Mouse (Mus musculus): ENCODE data around the gene Pde4b. TPM values are rescaled to one million over a fixed set of nuclear protein-coding genes. Genes with fewer than 3 reads are reported as not detected.

Pde4b gene
- polyA plus RNA-seq, 1 experiment = 87.4 TPM

DNA sequence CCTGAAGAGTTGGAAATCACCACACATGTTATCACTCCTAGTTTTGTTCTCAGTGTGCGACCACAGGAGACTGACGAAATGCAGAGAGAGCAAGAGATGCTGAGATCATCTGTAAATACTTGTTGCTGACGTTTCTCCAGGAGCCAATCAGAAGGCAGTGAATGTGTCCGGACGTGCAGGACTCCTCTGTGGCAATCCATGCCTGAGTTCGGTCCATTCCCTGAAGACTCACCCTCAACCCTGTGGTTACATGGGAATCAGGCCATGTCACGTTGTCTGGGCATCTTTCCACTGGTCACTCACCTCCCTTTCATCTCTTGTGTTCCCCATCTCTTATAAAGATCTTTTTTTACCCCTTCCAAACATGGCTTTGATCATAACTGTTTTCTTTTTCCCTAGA lies 468.2 kb downstream of the Pde4b start:
- Histone ChIP-seq H3K4me3 (ENCODE audit: insufficient read depth, low read length) (no peak overlapping the region), H3K4me1 (ENCODE audit: control insufficient read depth, insufficient read depth, low read length) (no peaks in the 10 kb centered on the region), H3K27ac (ENCODE audit: insufficient read depth, low read length) (no peak overlapping the region)
- no peak for TF ChIP-seq CTCF (IDR thresholded peaks at IDR 0.05; ENCODE audit: extremely low read depth, insufficient read depth, low read length)
- no peak for TF ChIP-seq POLR2A (IDR thresholded peaks at IDR 0.05; ENCODE audit: extremely low read depth, insufficient read depth, low read length)

DNA sequence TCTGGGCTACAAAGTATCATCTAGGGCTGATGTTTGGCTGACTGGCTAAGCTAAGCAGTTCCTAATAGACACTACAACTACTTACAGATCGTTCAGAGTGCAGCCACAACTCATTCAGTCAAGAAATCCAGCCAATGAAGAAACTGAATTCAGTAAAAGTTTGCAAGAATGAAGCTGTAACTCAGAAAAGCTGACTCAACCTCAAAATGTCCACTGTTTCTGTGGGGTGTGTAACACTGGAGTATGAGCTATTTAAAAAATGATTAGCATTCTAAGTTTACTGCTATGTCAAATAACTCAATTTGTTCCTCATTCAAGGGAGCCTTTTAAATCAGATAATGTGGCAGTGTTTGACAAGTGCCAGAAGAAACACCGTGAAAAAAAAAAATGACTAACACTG lies 469.7 kb downstream of the Pde4b start:
- H3K4me1 ChIP-seq (ENCODE audit: control insufficient read depth, insufficient read depth, low read length) = no peaks in the 10 kb centered on the region
- no peak overlapping the region for H3K27ac ChIP-seq (ENCODE audit: insufficient read depth, low read length)
- TF ChIP-seq POLR2A (IDR thresholded peaks at IDR 0.05; ENCODE audit: extremely low read depth, insufficient read depth, low read length) (no peak), CTCF (IDR thresholded peaks at IDR 0.05; ENCODE audit: extremely low read depth, insufficient read depth, low read length) (no peak)
- no peak overlapping the region for H3K4me3 ChIP-seq (ENCODE audit: insufficient read depth, low read length)

- no peak for TF ChIP-seq POLR2A (IDR thresholded peaks at IDR 0.05; ENCODE audit: extremely low read depth, insufficient read depth, low read length)
- no peak for TF ChIP-seq CTCF (IDR thresholded peaks at IDR 0.05; ENCODE audit: extremely low read depth, insufficient read depth, low read length)
- no peak overlapping the region for H3K27ac ChIP-seq (ENCODE audit: insufficient read depth, low read length)
- H3K4me1 ChIP-seq (ENCODE audit: control insufficient read depth, insufficient read depth, low read length) = no peaks in the 10 kb centered on the region
- no peak overlapping the region for H3K4me3 ChIP-seq (ENCODE audit: insufficient read depth, low read length)
These were observed 470.3 kb downstream of the Pde4b start for GRCm38 (mm10) chr4:102557508-102558220.

GRCm38 (mm10) chr4:102558328-102558727 lies 471.0 kb downstream of the Pde4b start:
- no peak overlapping the region for H3K4me3 ChIP-seq (ENCODE audit: insufficient read depth, low read length)
- TF ChIP-seq CTCF (IDR thresholded peaks at IDR 0.05; ENCODE audit: extremely low read depth, insufficient read depth, low read length) (no peak), POLR2A (IDR thresholded peaks at IDR 0.05; ENCODE audit: extremely low read depth, insufficient read depth, low read length) (no peak)

DNA sequence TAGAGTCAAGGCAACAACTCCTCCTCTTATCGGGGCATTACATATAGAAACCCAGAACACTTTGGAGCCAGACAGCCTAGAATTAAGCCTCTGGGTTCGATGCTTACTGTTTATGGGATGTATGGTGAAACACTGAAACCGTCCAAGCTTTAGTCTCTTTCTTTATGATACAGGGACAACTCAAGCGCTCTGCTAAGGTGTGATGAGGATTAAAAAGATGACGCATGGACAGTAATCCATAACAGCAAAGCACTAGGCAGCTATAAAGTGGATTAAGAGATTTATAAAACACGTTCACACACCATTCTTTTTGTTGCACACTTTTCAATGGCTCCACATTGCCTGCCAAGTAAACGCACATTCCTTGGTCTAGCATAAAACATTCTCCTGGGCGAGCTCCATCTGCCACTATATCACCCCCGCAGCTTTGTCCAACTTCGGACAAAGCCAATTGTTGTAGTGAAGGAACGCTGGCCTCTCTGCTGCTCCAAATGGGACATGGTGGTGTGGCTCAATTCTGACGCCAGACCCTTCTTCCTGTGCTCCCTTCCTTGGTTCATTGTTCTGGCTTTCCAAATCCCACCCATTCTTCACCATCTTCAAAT lies 473.4 kb downstream of the Pde4b start:
- Histone ChIP-seq H3K4me1 (ENCODE audit: control insufficient read depth, insufficient read depth, low read length) (no peaks in the 10 kb centered on the region), H3K4me3 (ENCODE audit: insufficient read depth, low read length) (no peak overlapping the region), H3K27ac (ENCODE audit: insufficient read depth, low read length) (no peak overlapping the region)
- no peak for TF ChIP-seq POLR2A (IDR thresholded peaks at IDR 0.05; ENCODE audit: extremely low read depth, insufficient read depth, low read length)
- no peak for TF ChIP-seq CTCF (IDR thresholded peaks at IDR 0.05; ENCODE audit: extremely low read depth, insufficient read depth, low read length)

More at GRCm38 (mm10) chr4:102558328-102558727, 471.0 kb downstream of the Pde4b start:
- Histone ChIP-seq H3K27ac (ENCODE audit: insufficient read depth, low read length) (no peak overlapping the region), H3K4me1 (ENCODE audit: control insufficient read depth, insufficient read depth, low read length) (no peaks in the 10 kb centered on the region)

DNA sequence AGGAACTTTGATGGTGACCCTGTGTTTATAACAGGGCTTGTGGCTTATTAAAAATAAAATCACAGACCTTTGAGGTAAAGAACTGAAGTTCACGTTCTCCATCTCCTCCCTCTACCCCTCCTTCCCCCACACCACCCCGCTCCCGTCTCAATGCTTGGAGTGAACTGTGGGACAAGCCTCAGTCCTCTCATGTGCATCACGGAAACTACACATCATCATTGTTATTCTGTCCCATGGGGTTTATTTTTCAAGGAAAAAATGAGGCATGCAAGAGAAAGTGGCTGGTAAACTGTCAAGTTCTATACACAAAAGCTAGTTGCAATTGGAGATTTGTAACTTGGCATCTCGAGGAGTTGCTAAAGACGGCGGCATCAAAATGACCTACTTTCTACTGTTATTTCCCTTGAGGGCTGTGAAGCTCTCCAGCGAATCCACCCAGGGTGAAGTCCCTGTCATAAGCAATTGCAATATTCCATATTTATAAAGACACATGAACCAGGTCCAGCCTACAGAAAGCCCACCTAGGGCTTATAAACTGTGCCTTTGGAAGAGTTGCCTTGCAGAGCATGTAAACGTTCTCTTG lies 476.0 kb downstream of the Pde4b start:
- H3K27ac ChIP-seq (ENCODE audit: insufficient read depth, low read length) = no peak overlapping the region
- no peak overlapping the region for H3K4me3 ChIP-seq (ENCODE audit: insufficient read depth, low read length)
- TF ChIP-seq CTCF (IDR thresholded peaks at IDR 0.05; ENCODE audit: extremely low read depth, insufficient read depth, low read length) (no peak), POLR2A (IDR thresholded peaks at IDR 0.05; ENCODE audit: extremely low read depth, insufficient read depth, low read length) (no peak)
- 0 out of 2 replicates have a peak, but pooled peaks cover under 1% of the 10 kb centered on the region for H3K4me1 ChIP-seq (ENCODE audit: control insufficient read depth, insufficient read depth, low read length)

- no peak overlapping the region for H3K27ac ChIP-seq (ENCODE audit: insufficient read depth, low read length)
- H3K4me3 ChIP-seq (ENCODE audit: insufficient read depth, low read length) = no peak overlapping the region
- H3K4me1 ChIP-seq (ENCODE audit: control insufficient read depth, insufficient read depth, low read length) = 0 out of 2 replicates have a peak, but pooled peaks cover 2% of the 10 kb centered on the region
- TF ChIP-seq POLR2A (IDR thresholded peaks at IDR 0.05; ENCODE audit: extremely low read depth, insufficient read depth, low read length) (no peak), CTCF (IDR thresholded peaks at IDR 0.05; ENCODE audit: extremely low read depth, insufficient read depth, low read length) (no peak)
These were observed 476.9 kb downstream of the Pde4b start for GRCm38 (mm10) chr4:102564286-102564685.

DNA sequence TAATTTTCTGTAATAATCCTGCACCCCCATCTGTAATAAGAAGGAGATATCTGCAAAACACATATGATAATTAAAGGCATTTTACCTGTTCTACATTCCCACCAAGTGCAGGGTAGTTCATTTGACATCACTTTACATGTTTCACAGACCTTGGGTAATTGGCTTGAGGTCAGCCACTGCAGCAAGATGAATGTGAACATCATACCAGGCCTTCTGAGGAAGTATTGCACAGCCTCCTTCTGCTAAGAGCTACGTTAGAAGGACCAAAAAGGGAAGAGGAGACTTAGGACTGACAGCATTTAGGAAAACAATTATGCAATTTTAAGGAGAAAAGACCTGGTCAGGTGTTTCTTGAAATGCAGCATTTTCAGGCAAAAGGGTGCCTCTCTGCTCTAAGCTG lies 479.1 kb downstream of the Pde4b start:
- Histone ChIP-seq H3K27ac (ENCODE audit: insufficient read depth, low read length) (no peak overlapping the region), H3K4me3 (ENCODE audit: insufficient read depth, low read length) (no peak overlapping the region), H3K4me1 (ENCODE audit: control insufficient read depth, insufficient read depth, low read length) (0 out of 2 replicates have a peak, but pooled peaks cover 2% of the 10 kb centered on the region)
- TF ChIP-seq POLR2A (IDR thresholded peaks at IDR 0.05; ENCODE audit: extremely low read depth, insufficient read depth, low read length) = no peak
- TF ChIP-seq CTCF (IDR thresholded peaks at IDR 0.05; ENCODE audit: extremely low read depth, insufficient read depth, low read length) = no peak

DNA sequence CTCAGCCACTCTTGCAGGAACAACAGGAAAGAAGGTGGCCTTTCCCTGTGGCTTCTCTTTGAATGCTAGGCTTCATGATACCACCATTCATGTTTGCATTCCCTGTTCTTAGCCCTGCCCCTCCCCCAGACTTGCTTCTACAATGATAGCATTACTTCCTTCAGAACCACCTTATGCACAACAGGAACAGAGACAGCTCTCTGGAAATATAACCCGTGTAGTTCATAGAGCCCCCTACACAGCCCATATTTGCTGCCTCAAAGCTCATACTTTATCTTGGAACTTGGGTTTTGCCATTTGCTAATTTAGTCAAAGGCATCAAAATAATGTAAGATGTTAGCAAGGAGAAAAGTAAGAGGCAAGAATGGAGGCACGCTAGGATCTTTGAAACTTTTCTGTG lies 479.8 kb downstream of the Pde4b start:
- Histone ChIP-seq H3K4me1 (ENCODE audit: control insufficient read depth, insufficient read depth, low read length) (0 out of 2 replicates have a peak, but pooled peaks cover 2% of the 10 kb centered on the region), H3K4me3 (ENCODE audit: insufficient read depth, low read length) (no peak overlapping the region), H3K27ac (ENCODE audit: insufficient read depth, low read length) (no peak overlapping the region)
- TF ChIP-seq POLR2A (IDR thresholded peaks at IDR 0.05; ENCODE audit: extremely low read depth, insufficient read depth, low read length) (no peak), CTCF (IDR thresholded peaks at IDR 0.05; ENCODE audit: extremely low read depth, insufficient read depth, low read length) (no peak)
